Mouse (Mus musculus) testis, postnatal 14 days (tissue): ENCODE data around the gene Pdzd2.
A peak's percentile ranks its signal among the peaks of the same experiment; 100 is the strongest.

Experiments used
- DNase-seq: peaks from one replicate; pipeline ENCODE4 v3.0.0; 2021; ENCODE audit warnings: low spot score

Pdzd2 gene

GRCm38 (mm10) chr15:12432320-12432719 lies 307.4 kb downstream of the Pdzd2 start:
- no peak for DNase-seq

GRCm38 (mm10) chr15:12431684-12432083 lies 308.0 kb downstream of the Pdzd2 start:
- no peak for DNase-seq

GRCm38 (mm10) chr15:12431188-12431587 lies 308.5 kb downstream of the Pdzd2 start:
- DNase-seq, result no peak

GRCm38 (mm10) chr15:12430670-12431069 lies 309.1 kb downstream of the Pdzd2 start:
- no peak for DNase-seq

- DNase-seq, result no peak
These were observed 309.9 kb downstream of the Pdzd2 start for GRCm38 (mm10) chr15:12429572-12430431.

GRCm38 (mm10) chr15:12427818-12428217 lies 311.9 kb downstream of the Pdzd2 start:
- DNase-seq, result no peak

- no peak for DNase-seq
These were observed 313.4 kb downstream of the Pdzd2 start for GRCm38 (mm10) chr15:12426342-12426741.

- DNase-seq, result no peak
These were observed 314.6 kb downstream of the Pdzd2 start for GRCm38 (mm10) chr15:12425049-12425627.

GRCm38 (mm10) chr15:12424187-12424586 lies 315.5 kb downstream of the Pdzd2 start:
- DNase-seq, result no peak

GRCm38 (mm10) chr15:12420915-12421314 lies 318.8 kb downstream of the Pdzd2 start:
- DNase-seq, result no peak

GRCm38 (mm10) chr15:12420376-12420775 lies 319.3 kb downstream of the Pdzd2 start:
- no peak for DNase-seq

GRCm38 (mm10) chr15:12419446-12419845 lies 320.3 kb downstream of the Pdzd2 start:
- no peak for DNase-seq

GRCm38 (mm10) chr15:12415536-12416200 lies 324.1 kb downstream of the Pdzd2 start:
- DNase-seq, result no peak

GRCm38 (mm10) chr15:12414696-12415095 lies 325.0 kb downstream of the Pdzd2 start:
- DNase-seq, result no peak

- DNase-seq, result no peak
These were observed 331.5 kb downstream of the Pdzd2 start for GRCm38 (mm10) chr15:12408205-12408604.

- DNase-seq, result no peak
These were observed 334.1 kb downstream of the Pdzd2 start for GRCm38 (mm10) chr15:12405592-12405991.

- DNase-seq, result no peak
These were observed 342.7 kb downstream of the Pdzd2 start for GRCm38 (mm10) chr15:12397032-12397431.

GRCm38 (mm10) chr15:12394758-12395157 lies 345.0 kb downstream of the Pdzd2 start:
- DNase-seq, result no peak

GRCm38 (mm10) chr15:12388726-12389489 lies 350.8 kb downstream of the Pdzd2 start:
- DNase-seq, result no peak

- DNase-seq, result no peak
These were observed 355.0 kb downstream of the Pdzd2 start for GRCm38 (mm10) chr15:12384679-12385078.

GRCm38 (mm10) chr15:12380548-12380947 lies 359.2 kb downstream of the Pdzd2 start:
- peak; percentile 44 for DNase-seq

- no peak for DNase-seq
These were observed 359.7 kb downstream of the Pdzd2 start for GRCm38 (mm10) chr15:12380057-12380456.
